Mouse (Mus musculus): ENCODE results near the gene Ctu1.
A peak's percentile ranks its signal among the peaks of the same experiment; 100 is the strongest.
"Not testable (repeated sequence)": the region's sequence is repeated elsewhere in the genome, so short reads cannot be mapped to it uniquely, and the experiment has no call there.

Ctu1 gene

GRCm38 (mm10) chr7:43671809-43672580 lies at the start of gene Ctu1:
Gene Ctu1 (plus strand): TSS chr7:43672016.
- peak; percentile 81 for DNase-seq

DNA sequence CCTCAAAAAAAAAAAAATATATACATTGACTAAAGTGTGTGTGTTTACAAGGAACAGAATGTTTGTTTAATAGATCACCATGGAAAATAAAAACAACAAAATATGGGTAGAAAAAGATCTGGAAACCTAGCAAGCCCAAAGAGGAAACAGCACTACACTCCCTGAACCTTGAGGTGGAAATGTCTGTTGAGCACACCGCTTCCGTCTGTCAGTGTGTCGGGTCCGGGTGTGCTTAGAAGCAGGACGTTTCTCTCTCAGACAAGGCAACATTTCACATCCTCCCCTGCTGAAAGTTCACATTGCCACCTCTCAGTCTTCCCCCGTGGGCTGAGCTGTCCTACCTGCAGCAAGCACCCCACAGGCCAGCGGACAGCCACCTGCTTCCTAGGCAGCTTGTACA lies 48.9 kb upstream of the Ctu1 start:
- DNase-seq, result no peak

DNA sequence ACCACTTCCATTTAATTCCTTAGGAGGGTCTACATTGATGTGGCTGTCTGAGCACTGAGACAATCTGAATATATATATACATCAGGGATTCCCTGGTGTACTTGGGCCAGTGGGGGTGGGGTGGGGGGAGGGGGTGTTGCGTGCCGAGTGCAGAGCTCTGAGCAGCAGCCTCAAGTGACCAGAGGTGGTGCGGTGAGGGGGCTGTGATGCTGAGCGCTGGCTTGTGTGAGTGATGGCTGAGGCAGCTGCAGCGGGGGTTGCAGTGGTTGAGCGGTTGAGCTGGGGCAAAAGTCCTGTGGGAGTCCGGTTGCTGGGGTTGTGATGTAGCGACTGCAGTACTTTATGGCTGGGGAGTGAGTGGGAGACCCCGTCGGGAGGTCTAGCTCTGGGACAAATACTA lies 48.0 kb upstream of the Ctu1 start:
- no peak for DNase-seq

DNA sequence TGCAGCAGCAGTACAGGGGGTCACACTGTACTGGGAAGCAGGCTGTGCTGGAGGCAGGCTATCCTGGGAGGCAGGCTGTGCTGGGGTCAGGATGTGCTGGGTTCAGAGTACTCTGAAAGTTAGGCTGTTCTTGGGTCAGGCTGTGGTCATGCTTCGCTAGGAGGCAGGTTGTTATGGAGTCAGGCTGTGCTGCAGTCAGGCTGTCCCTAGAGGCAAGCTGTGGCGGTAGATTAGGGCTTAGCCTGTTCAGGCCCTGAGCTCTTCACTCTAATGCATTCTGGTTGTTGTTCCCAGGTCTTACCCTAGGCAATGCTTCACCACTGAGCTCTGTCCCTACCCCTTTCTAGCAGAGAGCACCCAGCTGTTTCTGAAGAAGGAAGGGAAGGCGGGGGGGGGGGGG lies 46.8 kb upstream of the Ctu1 start:
- no peak for DNase-seq

DNA sequence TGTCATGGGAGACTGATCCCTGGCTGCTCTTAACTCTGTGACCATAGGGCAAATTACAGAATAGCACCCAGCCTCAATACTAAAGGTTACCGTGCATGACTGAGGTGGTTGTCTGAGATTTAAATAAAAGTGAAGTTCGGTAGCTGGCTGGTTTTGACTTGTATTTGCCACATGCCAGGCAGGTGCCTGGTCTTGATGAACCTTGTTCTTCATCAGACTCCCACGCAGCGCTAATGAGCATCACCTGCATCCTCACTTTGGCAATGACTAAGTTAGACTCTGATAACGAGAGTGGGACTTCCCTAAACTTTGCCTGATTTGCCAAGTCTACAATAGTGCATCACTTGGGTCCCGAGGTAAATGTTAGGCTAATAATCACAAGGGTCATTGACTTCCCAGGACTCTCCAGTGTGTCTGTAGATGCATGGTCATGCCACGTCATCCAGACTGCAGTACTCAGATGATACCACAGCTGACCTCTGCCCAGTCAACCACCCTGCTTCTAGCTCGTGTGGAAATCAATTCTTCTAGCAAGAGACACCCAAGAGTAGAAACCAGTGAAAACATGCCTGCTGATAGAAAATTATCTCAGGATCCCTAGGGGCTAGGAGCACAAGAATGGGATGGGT lies 45.9 kb upstream of the Ctu1 start:
- no peak for DNase-seq

DNA sequence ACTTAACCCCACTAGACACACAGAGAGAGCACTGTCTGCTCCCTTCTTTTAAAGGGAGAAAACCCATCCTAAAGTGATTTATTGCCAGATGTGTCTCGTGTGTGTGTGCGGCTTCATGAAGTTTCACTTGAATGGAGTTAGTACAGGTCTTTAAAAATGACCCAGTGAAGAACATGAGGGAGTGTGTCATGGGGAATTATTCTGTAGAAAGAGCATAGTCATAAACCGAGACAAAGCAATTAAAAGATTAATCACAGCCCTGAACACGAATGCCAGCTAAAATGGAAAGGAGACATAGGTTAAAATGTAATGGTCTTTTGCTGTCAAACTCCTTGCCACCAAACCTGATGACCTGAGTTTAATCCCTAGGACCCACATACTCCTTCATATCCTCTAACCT lies 37.9 kb upstream of the Ctu1 start:
- DNase-seq, result no peak

DNA sequence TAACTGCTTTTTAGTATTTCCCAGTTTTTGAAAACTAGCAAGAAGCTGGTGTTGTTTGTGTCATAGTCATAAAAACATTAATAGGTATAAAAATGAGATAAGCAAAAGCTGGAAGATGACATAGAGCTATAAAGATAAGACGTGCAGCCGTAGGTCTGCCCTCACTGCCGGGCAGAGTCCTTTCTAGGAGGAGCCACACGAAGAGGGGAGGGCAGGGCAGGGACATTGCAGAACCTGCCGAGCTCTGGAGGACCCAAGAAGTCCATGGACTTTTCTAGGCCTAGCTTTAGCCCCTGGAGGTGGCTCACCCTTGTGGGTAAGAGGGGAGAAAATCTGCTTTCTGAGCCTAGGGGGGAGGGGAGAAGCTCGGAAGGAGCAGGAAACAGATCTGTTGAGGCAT lies 37.3 kb upstream of the Ctu1 start, which contains the start of gene Ceacam18:
Gene Ceacam18 (plus strand): TSS at position 208 of the 400 bp plus-strand sequence.
- DNase-seq, result no peak

GRCm38 (mm10) chr7:43636194-43636593 lies 35.6 kb upstream of the Ctu1 start:
- no peak for DNase-seq

DNA sequence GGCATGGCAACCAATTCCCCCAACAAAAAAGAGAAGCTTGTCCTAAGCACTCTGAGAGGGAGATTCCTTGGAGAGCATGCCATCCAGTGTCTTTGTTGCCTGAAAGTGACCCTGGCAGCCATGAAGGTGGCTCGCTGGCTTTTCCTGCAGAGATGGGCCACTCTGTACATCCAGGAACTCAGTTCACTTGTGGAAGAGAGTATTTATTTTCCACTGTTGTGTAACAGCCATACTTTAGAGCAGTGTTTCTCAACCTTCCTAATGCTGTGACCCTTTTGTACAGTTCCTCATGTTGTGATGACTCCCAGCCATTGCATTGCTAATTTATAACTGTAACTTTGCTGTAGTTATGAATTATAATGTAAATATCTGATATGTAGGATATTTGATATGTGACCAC lies 34.7 kb upstream of the Ctu1 start:
- no peak for DNase-seq

DNA sequence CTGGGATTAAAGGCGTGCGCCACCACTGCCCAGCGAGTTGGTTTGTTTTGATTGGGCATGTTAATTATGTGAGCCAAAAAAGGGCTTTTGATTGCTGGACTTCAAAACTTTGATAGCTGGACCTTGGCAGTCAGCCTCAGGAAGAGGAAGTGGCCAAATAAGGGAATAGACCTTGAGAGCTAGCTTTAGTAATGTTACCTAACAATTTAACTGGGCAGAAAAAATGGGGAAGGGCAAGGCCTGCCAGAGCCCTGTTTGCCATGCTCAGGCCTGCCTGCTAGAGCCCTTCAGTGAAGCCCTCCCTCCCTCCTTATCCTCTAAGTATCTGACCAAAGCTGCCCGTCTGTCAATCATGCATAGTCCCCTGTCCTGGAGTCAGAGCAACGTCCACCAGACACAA lies 29.2 kb upstream of the Ctu1 start:
- DNase-seq, result no peak

- DNase-seq, result no peak
Observed at GRCm38 (mm10) chr7:43643046-43643652, 28.7 kb upstream of the Ctu1 start.

- DNase-seq, result no peak
Observed at GRCm38 (mm10) chr7:43652683-43653082, 19.1 kb upstream of the Ctu1 start.

GRCm38 (mm10) chr7:43654519-43654918 lies 17.3 kb upstream of the Ctu1 start:
- no peak for DNase-seq

- DNase-seq, result no peak
Observed at GRCm38 (mm10) chr7:43656232-43656631, 15.6 kb upstream of the Ctu1 start.

- DNase-seq, result no peak
Observed at GRCm38 (mm10) chr7:43660002-43660401, 11.8 kb upstream of the Ctu1 start, which contains the start of gene Siglece. Gene Siglece (minus strand): TSS chr7:43660161.

GRCm38 (mm10) chr7:43662804-43663203 lies 9.0 kb upstream of the Ctu1 start:
- DNase-seq, result no peak

- DNase-seq, result not testable (repeated sequence)
Observed at GRCm38 (mm10) chr7:43667221-43667620, 4.6 kb upstream of the Ctu1 start.

- DNase-seq, result peak; percentile 71
Observed at GRCm38 (mm10) chr7:43668582-43668981, 3.2 kb upstream of the Ctu1 start.

- no peak for DNase-seq
Observed at GRCm38 (mm10) chr7:43671064-43671808, 580 bp upstream of the Ctu1 start.

DNA sequence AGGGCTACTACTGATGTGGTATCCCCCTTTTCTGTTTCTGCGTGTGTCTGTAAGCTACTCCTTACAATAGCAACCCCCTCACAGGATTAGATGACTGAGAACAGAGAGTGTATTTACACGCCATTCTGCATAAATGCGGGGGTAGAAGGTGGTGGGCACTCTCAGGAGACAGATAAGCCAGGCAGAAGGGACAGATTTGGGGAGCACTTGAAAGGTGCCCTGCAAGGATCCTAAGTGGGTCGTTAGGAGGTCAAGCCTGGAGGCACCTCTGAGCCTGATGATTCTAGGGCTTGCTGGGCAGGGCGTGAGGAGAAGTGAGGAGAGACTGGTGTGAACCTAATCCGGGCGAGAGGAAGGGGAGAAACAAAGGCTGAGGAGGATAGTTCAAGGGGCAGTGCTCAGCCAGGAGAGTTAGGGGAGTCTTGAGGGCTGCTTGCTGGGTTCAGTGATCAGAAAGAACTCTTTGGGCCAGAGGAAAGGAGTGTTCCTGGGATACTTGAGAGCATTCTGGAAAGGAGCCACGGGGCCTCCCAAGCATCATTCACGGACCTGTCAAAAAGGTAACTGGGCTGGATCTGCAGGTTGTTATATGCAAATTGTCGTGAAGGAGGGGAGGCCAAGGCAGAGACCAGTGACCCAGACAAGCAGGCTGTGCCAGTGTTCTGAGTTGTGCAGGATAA lies 905 bp downstream of the Ctu1 start:
- peak; percentile 18 for DNase-seq

DNA sequence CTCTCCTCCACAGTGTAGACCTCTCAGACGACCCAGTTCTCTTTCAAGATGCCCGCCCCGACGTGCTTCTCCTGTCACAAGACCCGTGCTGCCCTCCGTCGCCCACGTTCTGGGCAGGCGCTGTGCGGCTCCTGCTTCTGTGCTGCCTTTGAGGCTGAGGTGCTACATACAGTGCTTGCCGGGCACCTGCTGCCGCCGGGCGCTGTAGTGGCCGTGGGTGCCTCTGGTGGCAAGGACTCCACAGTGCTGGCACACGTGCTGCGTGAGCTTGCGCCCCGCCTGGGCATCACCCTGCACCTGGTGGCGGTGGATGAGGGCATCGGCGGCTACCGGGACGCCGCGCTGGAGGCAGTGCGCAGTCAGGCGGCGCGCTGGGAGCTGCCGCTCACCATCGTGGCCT lies 3.3 kb downstream of the Ctu1 start:
- DNase-seq, result no peak

GRCm38 (mm10) chr7:43678517-43678916 lies 6.7 kb downstream of the Ctu1 start:
- peak; percentile 64 for DNase-seq

DNA sequence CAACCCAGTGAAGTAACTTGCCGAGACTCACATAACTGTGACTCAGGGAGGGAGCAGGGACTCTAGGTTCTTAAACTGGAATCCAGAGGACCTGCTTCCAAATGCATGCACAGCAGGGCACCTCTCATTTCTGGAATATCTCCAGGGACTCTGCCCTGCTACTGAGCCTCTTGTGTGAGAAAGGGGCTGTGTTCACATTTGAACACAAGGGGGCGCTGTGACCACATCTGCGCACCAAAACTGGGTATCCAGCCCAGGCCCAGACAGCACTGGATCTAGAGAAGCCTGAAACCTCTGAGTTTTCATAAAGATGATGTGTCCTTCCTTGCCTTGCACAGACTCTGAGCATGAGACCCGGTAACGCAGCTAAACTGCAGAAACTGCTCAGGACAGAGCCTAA lies 9.1 kb downstream of the Ctu1 start:
- DNase-seq, result peak; percentile 74
